Mouse (Mus musculus) layer of hippocampus, adult 18-20 months (tissue): ENCODE data around the gene Vbp1. TPM values are rescaled to one million over a fixed set of nuclear protein-coding genes. Genes with fewer than 3 reads are reported as not detected.

Source experiments
- DNase-seq, 2 experiments: peaks; one replicate each; pipeline ENCODE4 v3.0.0; 2022; ENCODE audit warnings: low spot score in 2 of 2
- long read RNA-seq: library from polyadenylated mRNA; stranded (forward); transcript quantifications from one replicate; pipeline ENCODE4 v2.0.0, GENCODE M21; 2021
- total RNA-seq, 2 experiments: library from RNA; stranded (reverse); gene quantifications; 2 replicates each; pipeline ENCODE4 v1.2.3; 2021

Gene Vbp1
- total RNA-seq = 10 to 100 TPM; 67.5 to 81.5 TPM
- long read RNA-seq, transcript Vbp1-201 (6 exons, 1,595 nt) = major isoform, 82 of 100 reads
- long read RNA-seq, partial matches to known transcripts = 3 of 100 reads
- long read RNA-seq, other reads (novel, unspliced or antisense) = 15 of 100 reads

GRCm38 (mm10) chrX:75514179-75514972, at the start of gene Vbp1:
Vbp1 (plus strand) TSS chrX:75514299.
- DNase-seq = peak; percentile 85 to 94

- peak; percentile 49 to 60 for DNase-seq
Observed at GRCm38 (mm10) chrX:75475182-75475644, 38.9 kb upstream of the Vbp1 start.

DNA sequence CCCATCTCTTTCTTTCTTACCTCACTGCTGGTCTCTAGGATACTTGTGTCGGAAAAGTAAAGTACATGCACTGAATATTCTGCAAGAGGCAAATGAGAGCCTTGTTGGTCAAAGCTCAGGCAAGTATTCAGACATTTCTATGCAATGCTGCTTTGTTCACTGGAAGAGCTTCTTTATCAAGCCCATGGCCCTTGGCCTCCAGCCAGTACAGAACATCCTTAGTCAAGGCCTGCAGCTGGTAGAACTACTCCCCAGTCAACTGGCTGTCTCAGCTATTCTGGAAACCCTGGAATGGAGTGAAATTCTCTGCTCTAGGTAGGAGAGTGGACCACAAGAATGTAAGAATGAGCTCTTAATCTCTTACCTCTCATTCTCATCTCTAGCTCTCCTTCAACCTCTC, 24.2 kb upstream of the Vbp1 start:
- DNase-seq = no peak

- DNase-seq = no peak
Observed at GRCm38 (mm10) chrX:75513787-75514178, 316 bp upstream of the Vbp1 start.

GRCm38 (mm10) chrX:75577582-75578324, 63.7 kb downstream of the Vbp1 start, which contains the start of gene Rab39b:
Rab39b (minus strand) TSS chrX:75578231.
- peak; percentile 49 to 77 for DNase-seq

- no peak for DNase-seq
Observed at GRCm38 (mm10) chrX:75578539-75578938, 64.4 kb downstream of the Vbp1 start.

Other genes with a start within 250 kb of the Vbp1 start
- 10 to 100 TPM; 38.1 to 53.6 TPM for gene Fundc2, start 131.9 kb upstream of the Vbp1 start, total RNA-seq
- gene F8, start 131.7 kb upstream of the Vbp1 start, total RNA-seq = 1 to 10 TPM; 2.3 to 2.9 TPM
- gene Cmc4, start 97.7 kb upstream of the Vbp1 start, total RNA-seq = 10 to 100 TPM; 12.1 to 14.4 TPM
- gene Mtcp1, start 97.7 kb upstream of the Vbp1 start, total RNA-seq = 1 to 10 TPM; 5.5 to 8.4 TPM
- 10 to 100 TPM; 36.5 to 39.0 TPM for gene Brcc3, start 97.7 kb upstream of the Vbp1 start, total RNA-seq
- gene Rab39b, start 63.9 kb downstream of the Vbp1 start, total RNA-seq = 10 to 100 TPM; 40.6 to 40.7 TPM